Mouse (Mus musculus): ENCODE results near the gene Psmf1. TPM values are rescaled to one million over a fixed set of nuclear protein-coding genes. Genes with fewer than 3 reads are reported as not detected.

Gene Psmf1
- total RNA-seq (2021) = 10 to 100 TPM; 34.6 to 36.9 TPM
- long read RNA-seq, experiment 1, transcript Psmf1-201 (7 exons, 3,809 nt) = major isoform, 20 of 30 reads
- long read RNA-seq, experiment 1, partial matches to known transcripts = 3 of 30 reads
- long read RNA-seq, experiment 1, other reads (novel, unspliced or antisense) = 5 of 30 reads
- long read RNA-seq, experiment 2, transcript Psmf1-201 (7 exons, 3,809 nt) = major isoform, 34 of 42 reads
- long read RNA-seq, experiment 2, transcript Psmf1-206 (5 exons, 3,306 nt) = minor isoform, 5 of 42 reads
- long read RNA-seq, experiment 2, partial matches to known transcripts = 1 of 42 reads
- long read RNA-seq, experiment 2, other reads (novel, unspliced or antisense) = 2 of 42 reads

DNA sequence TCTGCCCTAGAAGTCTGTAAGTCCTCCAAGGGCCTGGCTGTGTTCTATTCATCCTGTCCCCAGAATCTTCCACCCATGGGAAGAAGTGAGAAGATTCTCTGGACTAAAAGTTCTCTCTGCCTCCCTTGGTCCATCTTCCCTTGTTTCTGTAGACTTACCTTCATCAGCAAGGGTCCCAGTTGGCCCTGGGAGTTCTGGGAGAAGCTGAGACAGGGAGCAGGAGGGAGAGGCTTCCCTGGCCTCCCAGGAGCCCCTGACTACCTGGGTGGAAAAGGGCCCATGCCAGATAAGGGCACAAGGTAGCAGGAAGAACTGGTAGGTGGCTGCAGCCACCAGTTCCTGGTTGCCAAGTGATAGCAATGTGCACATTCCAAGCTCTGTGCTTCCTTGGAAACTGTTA, at the start of gene Psmf1:
TSS of gene Psmf1 (minus strand) at position 342 of the 400 bp plus-strand sequence.
- no peak for TF ChIP-seq CTCF (conservative IDR thresholded peaks at IDR 0.05)
- H3K27ac ChIP-seq = no peak within 1 kb of the TSS
- H3K4me3 ChIP-seq = no peak within 1 kb of the TSS
- no peak for DNase-seq (ENCODE audit: low spot score in 2 of 2)

DNA sequence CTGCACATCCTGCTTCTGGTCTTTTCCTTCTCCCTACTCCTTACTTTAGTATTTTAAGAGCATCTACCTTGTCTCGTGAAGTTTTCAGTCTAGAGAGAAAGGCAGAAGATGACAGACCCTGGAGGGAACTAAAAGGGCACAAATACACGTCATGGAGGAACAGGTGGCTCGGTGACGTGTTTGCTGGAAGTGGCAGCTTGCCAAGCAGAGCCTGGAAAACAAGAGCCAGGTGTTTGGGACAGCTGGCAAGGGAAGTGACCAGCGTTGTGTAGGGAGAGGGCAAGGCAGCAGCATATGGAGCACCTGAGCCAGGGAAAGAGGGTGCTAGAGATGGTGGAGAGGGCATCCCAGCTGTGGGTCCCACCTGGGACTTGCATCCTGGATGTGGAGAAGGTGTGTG, 47.2 kb upstream of the Psmf1 start:
- TF ChIP-seq CTCF (conservative IDR thresholded peaks at IDR 0.05) = no peak
- no peak for DNase-seq (ENCODE audit: low spot score in 2 of 2)
- Histone ChIP-seq H3K4me3 (no peak overlapping the region), H3K27ac (no peak overlapping the region)

DNA sequence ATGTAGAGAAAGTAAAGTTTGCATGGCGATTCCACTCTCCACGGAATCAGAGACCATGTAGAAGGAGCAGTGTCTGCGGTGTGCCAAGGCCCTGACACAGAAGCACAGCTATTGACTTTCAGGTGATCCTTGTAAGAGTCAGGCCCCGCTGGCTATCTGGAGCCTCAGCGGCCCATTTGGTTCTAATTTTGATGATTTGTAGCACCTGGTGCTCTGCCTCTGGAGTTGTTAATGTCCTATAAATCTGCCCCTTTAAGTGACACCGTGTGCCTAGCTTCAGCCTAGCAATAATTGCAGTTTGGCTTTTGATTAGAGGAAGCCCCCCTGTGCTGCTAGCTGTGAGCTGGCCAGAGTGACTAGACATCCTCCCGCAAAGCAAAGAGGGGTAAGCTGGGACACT, 46.2 kb upstream of the Psmf1 start:
- no peak for DNase-seq (ENCODE audit: low spot score in 2 of 2)
- no peak overlapping the region for H3K27ac ChIP-seq
- no peak overlapping the region for H3K4me3 ChIP-seq
- no peak for TF ChIP-seq CTCF (conservative IDR thresholded peaks at IDR 0.05)

DNA sequence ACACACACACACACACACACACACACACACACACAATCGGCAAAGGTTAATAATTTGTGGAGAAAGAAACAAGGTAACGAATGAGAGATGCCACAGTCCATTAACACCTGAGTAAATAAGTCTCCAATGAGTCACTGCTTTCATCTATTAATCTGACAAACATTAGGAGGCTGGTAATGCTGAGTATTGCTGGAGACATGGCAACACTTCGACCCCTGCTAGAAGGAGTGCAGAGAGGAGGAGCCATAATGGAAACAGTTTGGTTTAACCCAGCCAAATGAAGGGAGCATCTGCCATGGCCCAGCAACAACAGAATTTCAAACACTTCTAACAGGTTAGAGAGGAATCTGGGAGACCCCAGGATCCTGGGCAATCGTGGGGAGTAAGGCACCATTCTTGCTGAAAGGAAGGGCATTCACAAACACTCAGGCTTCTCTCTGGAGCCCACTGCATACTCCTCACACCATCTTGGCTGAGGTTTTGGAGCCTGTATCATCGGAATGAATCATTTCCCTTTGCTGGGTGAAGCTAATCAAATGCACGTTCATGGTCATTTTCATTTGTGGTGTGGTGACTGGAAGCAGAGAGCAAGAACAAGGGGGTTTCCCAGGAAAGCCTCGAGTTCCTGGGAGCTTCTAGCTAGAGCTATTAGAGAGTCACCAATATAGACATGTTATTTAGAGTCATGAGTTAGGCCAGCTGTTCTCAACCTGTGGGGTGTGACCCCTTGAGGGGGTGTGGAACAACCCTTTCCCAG, 44.4 kb upstream of the Psmf1 start:
- no peak for TF ChIP-seq CTCF (conservative IDR thresholded peaks at IDR 0.05)
- no peak overlapping the region for H3K4me3 ChIP-seq
- no peak for DNase-seq (ENCODE audit: low spot score in 2 of 2)
- H3K27ac ChIP-seq = no peak overlapping the region

DNA sequence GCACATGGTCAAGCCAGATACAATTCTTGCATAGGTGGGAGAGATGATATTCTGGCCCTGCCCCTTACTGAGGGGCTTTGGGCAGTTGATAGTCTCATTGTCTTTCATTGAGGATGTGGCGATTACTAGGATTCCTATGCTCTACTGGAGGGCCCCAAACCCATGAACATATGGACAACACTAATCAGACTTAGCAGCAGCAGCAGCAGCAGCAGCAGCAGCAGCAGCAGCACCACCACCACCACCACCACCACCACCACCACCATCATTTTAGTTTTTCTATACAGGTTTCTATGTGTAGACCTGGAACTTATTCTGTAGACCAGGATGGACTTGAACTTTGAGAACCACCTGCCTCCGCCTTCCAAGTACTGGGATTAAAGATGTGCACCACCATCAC, 39.5 kb upstream of the Psmf1 start:
- no peak for DNase-seq (ENCODE audit: low spot score in 2 of 2)
- no peak for TF ChIP-seq CTCF (conservative IDR thresholded peaks at IDR 0.05)

DNA sequence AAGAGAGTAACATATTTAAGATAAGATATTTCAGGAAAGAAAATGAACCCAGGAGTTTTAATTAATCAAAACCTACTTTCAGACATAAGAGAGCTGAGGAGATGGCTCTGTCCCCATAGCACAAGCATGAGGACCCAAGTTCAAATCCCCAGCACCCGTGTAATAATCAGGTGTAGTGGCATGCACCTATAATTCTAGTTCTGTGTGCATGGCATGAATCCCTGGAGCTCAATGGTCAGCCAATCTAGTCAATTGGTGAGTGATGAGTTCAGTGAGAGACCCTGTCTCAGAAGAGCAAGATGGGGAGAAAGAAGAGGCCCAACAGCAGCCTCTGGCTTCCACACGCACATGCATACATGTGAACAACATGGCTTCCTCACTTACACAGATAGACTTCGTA, 33.4 kb upstream of the Psmf1 start:
- Histone ChIP-seq H3K4me3 (no peak overlapping the region), H3K27ac (no peak overlapping the region)
- no peak for TF ChIP-seq CTCF (conservative IDR thresholded peaks at IDR 0.05)
- DNase-seq (ENCODE audit: low spot score in 2 of 2) = no peak

More for the DNA sequence above, 39.5 kb upstream of the Psmf1 start:
- Histone ChIP-seq H3K27ac (no peak overlapping the region), H3K4me3 (no peak overlapping the region)

DNA sequence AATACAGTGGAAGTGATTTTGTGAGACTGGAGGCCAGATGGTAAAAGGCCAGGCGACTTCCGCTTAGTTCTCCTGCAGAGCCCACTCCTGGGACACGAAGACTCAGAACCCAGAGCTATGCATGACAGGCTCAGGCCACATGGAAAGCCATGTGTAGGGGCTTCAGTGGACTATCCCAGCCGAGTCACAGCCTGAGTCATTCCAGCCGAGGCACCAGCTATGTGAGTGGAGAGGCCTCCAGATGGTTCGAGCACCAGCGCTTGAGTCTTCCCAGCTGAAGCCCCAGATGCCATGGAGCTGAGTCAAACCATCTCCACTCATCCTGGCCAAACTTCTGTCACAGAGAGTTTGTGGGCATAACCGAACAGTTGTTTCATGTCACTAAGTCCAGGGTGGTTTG, 29.5 kb upstream of the Psmf1 start:
- Histone ChIP-seq H3K4me3 (no peak overlapping the region), H3K27ac (no peak overlapping the region)
- peak; percentile 16 to 46 for DNase-seq (ENCODE audit: low spot score in 2 of 2)
- no peak for TF ChIP-seq CTCF (conservative IDR thresholded peaks at IDR 0.05)

DNA sequence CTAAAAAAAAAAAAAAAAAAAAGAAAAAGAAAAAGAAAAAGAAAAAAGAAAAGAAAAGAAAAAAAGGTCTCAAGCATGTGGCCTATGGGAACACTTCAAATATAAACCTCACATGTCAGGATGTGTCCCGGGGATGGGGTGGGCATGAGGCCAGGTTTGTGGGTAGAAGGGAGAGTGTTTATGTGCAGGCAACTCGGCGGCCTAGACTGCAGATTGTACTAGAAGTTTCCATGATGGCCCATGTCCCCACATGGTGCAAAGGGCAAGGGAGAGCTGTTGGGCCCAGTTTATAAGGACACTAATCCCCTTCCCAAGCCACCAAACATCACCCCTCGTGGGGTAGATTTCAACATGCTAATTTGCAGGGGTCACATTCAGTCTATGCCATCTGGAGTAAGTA, 28.2 kb upstream of the Psmf1 start:
- H3K27ac ChIP-seq = no peak overlapping the region
- H3K4me3 ChIP-seq = no peak overlapping the region
- no peak for DNase-seq (ENCODE audit: low spot score in 2 of 2)
- TF ChIP-seq CTCF (conservative IDR thresholded peaks at IDR 0.05) = no peak

DNA sequence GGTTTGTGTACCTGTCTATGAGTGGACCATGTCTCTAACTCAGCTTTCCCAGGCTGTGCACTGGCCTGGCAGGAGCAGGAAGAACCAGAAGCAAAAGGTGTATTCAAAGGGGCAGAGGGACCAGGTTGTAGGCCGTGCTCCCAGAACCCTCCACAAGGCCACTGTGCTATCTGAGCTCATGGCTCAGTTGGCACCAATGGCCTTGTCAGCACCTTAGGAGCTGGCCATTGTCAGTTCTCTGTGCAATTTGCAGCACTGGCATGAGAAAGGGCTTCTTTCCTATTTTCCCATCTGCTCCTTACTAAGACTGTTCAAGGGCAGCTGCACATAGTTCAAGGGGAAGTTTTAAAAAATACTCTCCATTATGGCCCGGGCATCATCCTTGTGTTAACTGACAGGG, 20.6 kb upstream of the Psmf1 start:
- no peak for TF ChIP-seq CTCF (conservative IDR thresholded peaks at IDR 0.05)
- H3K4me3 ChIP-seq = no peak overlapping the region
- no peak overlapping the region for H3K27ac ChIP-seq
- no peak for DNase-seq (ENCODE audit: low spot score in 2 of 2)

DNA sequence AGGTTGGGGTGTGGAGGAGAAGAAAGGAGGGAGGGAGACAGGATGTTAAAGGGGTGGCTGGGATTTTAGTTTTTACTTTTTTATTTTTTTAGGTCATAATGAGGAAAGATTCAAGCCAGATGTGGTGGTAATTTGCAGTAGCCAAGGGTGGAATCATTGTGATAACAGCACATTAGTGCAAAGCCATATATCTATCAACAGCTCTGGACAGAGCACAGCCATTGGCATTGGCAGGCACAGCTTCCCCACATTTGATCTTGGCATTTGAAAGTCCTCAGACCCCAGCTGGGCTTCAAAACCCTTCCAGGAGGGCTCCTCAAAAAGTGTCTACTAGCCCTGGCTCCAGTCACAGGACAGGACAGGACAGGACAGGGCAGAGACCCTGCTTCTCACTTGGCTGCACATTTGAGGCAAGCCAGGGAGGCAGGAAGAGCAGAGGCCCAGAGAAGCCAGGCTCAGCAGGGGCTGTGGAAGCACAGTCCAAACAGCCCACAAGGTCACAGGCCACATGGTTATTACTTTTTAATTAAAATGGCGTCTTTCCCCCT, 14.9 kb upstream of the Psmf1 start:
- no peak overlapping the region for H3K4me3 ChIP-seq
- H3K27ac ChIP-seq = no peak overlapping the region
- TF ChIP-seq CTCF (conservative IDR thresholded peaks at IDR 0.05) = no peak
- DNase-seq (ENCODE audit: low spot score in 2 of 2) = no peak

DNA sequence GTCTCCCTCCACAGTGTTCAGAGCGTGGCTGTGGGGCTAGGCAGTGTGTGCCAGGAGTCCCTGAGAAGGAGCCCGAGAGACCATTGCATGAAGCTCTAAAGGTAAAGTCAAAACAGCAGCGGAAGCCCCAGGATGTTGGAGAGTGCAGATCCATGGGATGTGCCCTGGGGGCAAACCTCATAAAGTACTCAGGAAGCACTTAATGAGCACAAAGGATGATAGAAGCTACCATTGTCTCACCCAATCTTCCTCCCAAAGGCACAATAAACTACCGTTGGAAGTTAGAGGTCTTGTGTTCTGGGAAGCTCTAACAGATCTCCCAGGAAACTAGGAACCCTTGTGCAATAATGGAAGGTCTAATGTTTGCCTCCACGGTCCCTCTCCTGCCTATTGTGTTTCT, 13.5 kb upstream of the Psmf1 start:
- no peak overlapping the region for H3K27ac ChIP-seq
- no peak for DNase-seq (ENCODE audit: low spot score in 2 of 2)
- H3K4me3 ChIP-seq = no peak overlapping the region
- no peak for TF ChIP-seq CTCF (conservative IDR thresholded peaks at IDR 0.05)

DNA sequence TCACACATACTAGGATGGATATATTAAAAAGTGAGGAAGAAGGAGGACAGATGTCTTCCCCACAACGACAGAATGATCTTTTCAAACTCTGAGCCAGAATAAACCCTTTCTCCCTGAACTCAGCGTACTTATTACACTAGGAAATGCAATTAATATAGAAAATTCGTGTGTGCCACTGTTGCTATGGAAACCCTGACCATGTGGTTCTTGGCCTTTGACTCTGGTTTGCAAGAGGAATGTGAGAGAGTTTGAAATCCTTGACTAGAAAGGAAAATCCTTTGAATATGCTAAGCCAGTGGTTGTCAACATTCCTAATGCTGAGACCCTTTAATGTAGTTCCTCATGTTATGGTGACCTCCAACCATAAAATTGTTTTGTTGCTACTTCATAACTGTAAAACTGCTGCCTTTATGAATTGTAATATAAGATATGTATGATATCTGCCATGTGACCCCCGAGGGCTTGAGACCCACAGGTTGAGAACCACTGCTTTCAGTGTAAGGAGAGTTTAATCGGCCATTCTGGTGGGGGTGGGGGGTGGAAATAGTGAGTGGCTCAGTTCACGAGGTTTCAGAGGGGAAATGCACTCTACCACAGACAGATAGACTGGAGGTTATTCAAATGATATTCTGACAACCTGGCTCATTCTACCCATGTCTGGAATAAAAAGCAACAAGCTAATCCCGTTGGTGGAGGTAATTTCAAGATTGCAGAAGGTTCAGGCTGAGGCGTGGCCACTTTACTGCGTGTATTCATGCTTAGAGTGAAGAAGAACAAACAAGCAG, 12.5 kb upstream of the Psmf1 start:
- DNase-seq (ENCODE audit: low spot score in 2 of 2) = no peak
- Histone ChIP-seq H3K27ac (no peak overlapping the region), H3K4me3 (no peak overlapping the region)
- TF ChIP-seq CTCF (conservative IDR thresholded peaks at IDR 0.05) = no peak

DNA sequence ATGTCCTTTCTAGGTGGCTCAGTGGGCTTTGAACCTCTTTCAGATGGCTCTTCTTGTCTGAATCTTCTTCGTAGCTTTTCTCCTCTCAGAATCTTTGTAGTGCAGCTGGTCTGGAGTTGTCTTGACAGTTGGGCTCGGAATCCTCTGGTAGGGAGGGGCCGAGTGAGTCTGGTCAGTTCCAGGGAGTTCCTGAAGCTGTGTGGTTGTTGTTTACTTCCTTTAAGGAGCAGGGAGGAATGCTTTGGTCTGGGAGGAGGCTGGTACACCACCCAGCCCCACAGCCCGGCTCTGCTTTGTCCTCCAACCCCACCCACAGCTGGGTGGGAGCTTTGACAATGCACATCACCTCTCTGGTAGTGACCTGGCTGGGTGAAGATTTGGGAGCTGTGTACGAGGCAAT, 7.3 kb upstream of the Psmf1 start:
- DNase-seq (ENCODE audit: low spot score in 2 of 2) = no peak
- H3K4me3 ChIP-seq = no peak overlapping the region
- TF ChIP-seq CTCF (conservative IDR thresholded peaks at IDR 0.05) = no peak
- H3K27ac ChIP-seq = no peak overlapping the region
